8 mouse cellular contexts compared by ENCODE assay signal in genomic region chr9:24777961-24778360, GRCm38 (mm10). TPM values are rescaled to one million over a fixed set of nuclear protein-coding genes. Genes with fewer than 3 reads are reported as not detected.
A peak's percentile ranks its signal among the peaks of the same experiment; 100 is the strongest.
DNase-seq lines count a peak whose midpoint lies in the region; ATAC-seq lines count a peak whose summit lies in the region.
"Had no signal": no experiment of that assay in that cellular context is flagged by ENCODE, and none has a peak within 500 bp of the region (broad histone marks: within the 10 kb centered on the region; RNA-seq: fewer than 3 reads in every experiment).

No protein-coding gene starts in this region.

- peaks cover 94% of the 10 kb centered on the region for H3K27me3 ChIP-seq in neural tube, embryonic 15.5 days (replicated peaks)
- H3K27me3 ChIP-seq in embryonic facial prominence, embryonic 14.5 days (replicated peaks; ENCODE audit: control insufficient read depth, insufficient read depth, low read length): peaks cover 100% of the 10 kb centered on the region

- H3K36me3 ChIP-seq in neural tube, embryonic 15.5 days: no peaks in the 10 kb centered on the region
- no peaks in the 10 kb centered on the region for H3K36me3 ChIP-seq in embryonic facial prominence, embryonic 14.5 days (ENCODE audit: control insufficient read depth, insufficient read depth, low read length)

- no peak for ATAC-seq in neural tube, embryonic 15.5 days (ENCODE audit: low FRiP score)
- ATAC-seq in embryonic facial prominence, embryonic 14.5 days (ENCODE audit: low read depth): no peak
- ATAC-seq in megakaryocyte progenitor cell, adult 5-6 weeks (replicated peaks; ENCODE audit: poor library complexity): no peak

- no peak overlapping the region for H3K9ac ChIP-seq in neural tube, embryonic 15.5 days (replicated peaks)
- no peak overlapping the region for H3K9ac ChIP-seq in embryonic facial prominence, embryonic 14.5 days (ENCODE audit: low read depth, low read length)

- peak; percentile 64 for DNase-seq in neural tube, embryonic 10.5 days (ENCODE audit: extremely low spot score, low spot score)
- DNase-seq in embryonic facial prominence, embryonic 14.5 days (ENCODE audit: low spot score): peak; percentile 39
- DNase-seq in heart, postnatal 4 days: peak; percentile 77
- DNase-seq in retina, postnatal 1 day: peak; percentile 52
- no peak for DNase-seq in Muller cell, postnatal 12 days (ENCODE audit: inconsistent ontology term)

- peaks cover 25% of the 10 kb centered on the region for H3K4me1 ChIP-seq in neural tube, embryonic 15.5 days
- H3K4me1 ChIP-seq in embryonic facial prominence, embryonic 14.5 days (ENCODE audit: control insufficient read depth, insufficient read depth, low read length): peaks cover 5% of the 10 kb centered on the region

- WGBS in neural tube, embryonic 15.5 days: under 1% methylated on average over 14 of the region's 14 CpGs
- under 1% methylated on average over 14 of the region's 14 CpGs for WGBS in embryonic facial prominence, embryonic 14.5 days

- no peak overlapping the region for H3K4me3 ChIP-seq in neural tube, embryonic 15.5 days (replicated peaks)
- peak overlapping the region; percentile 3; the same call in 1 of the 2 replicates for H3K4me3 ChIP-seq in embryonic facial prominence, embryonic 14.5 days (ENCODE audit: low read depth, low read length)

- H3K27ac ChIP-seq in neural tube, embryonic 15.5 days (replicated peaks): no peak overlapping the region
- H3K27ac ChIP-seq in embryonic facial prominence, embryonic 14.5 days (replicated peaks; ENCODE audit: low read depth, low read length): no peak overlapping the region

- no peaks in the 10 kb centered on the region for H3K9me3 ChIP-seq in neural tube, embryonic 15.5 days (replicated peaks)
- no peaks in the 10 kb centered on the region for H3K9me3 ChIP-seq in embryonic facial prominence, embryonic 14.5 days (ENCODE audit: control insufficient read depth, low read length)

- H3K4me2 ChIP-seq in neural tube, embryonic 15.5 days: no peak overlapping the region
- H3K4me2 ChIP-seq in embryonic facial prominence, embryonic 14.5 days (ENCODE audit: low read depth, low read length): peak overlapping the region; percentile 31; the same call in 1 of the 2 replicates

RNA-seq across cellular contexts. Expression of gene Tbx20, which starts 3.9 kb away (rescaled TPM):
- 0.03 and 0.28 TPM in 2 replicates for polyA plus RNA-seq in neural tube, embryonic 15.5 days (2015; fragmentation: Nextera tagmentation; extraction: Ambion mirVana)
- 0.30 and 0.40 TPM in 2 replicates for polyA plus RNA-seq in embryonic facial prominence, embryonic 14.5 days (2014; fragmentation: Nextera tagmentation; extraction: Ambion mirVana)
- 100 to 1,000 TPM; 341 to 376 TPM for total RNA-seq in heart, postnatal 4 days (2021)
- total RNA-seq in megakaryocyte progenitor cell, adult 5-6 weeks (2015): not detected in 2 replicates
- total RNA-seq in megakaryocyte progenitor cell, adult 5-6 weeks (2017): not detected in 2 replicates
- total RNA-seq: left cerebral cortex, postnatal 14 days had no signal

Comparison
In these comparisons a context has a peak if more than half of its experiments do, and no peak if none do; other contexts are left out.
1. RNA of gene Tbx20, which starts 3.9 kb away (total RNA-seq): 341 to 376 TPM in heart, postnatal 4 days; not detected in megakaryocyte progenitor cell, adult 5-6 weeks; every median in the first group is over 100 times any median in the second.